Mouse (Mus musculus): ENCODE measurements around the gene Fgd6.

- TF ChIP-seq CTCF (IDR thresholded peaks at IDR 0.05; ENCODE audit: low read depth) (no peak), EP300 (optimal IDR thresholded peaks at IDR 0.05) (no peak)
Measured at GRCm38 (mm10) chr10:94009991-94010679, 25.7 kb upstream of the Fgd6 start.
